Mouse (Mus musculus): ENCODE data around the gene Uck1. TPM values are rescaled to one million over a fixed set of nuclear protein-coding genes. Genes with fewer than 3 reads are reported as not detected.
A peak's percentile ranks its signal among the peaks of the same experiment; 100 is the strongest.

Uck1 gene
- polyA plus RNA-seq, 1 experiment from 2014 or later: 89.6 TPM

- Histone ChIP-seq H3K36me3 (ENCODE audit: control insufficient read depth, insufficient read depth, low read length) (peaks cover 92% of the 10 kb centered on the region), H3K4me3 (replicated peaks; ENCODE audit: low read depth, low read length) (no peak overlapping the region), H3K9me3 (ENCODE audit: control insufficient read depth, low read length) (no peaks in the 10 kb centered on the region), H3K27me3 (ENCODE audit: control insufficient read depth, insufficient read depth, low read length) (no peaks in the 10 kb centered on the region), H3K4me1 (ENCODE audit: control insufficient read depth, insufficient read depth, low read length) (no peaks in the 10 kb centered on the region), H3K27ac (replicated peaks; ENCODE audit: low read depth, low read length) (no peak overlapping the region), H3K9ac (replicated peaks; ENCODE audit: low read length) (no peak overlapping the region), H3K4me2 (ENCODE audit: low read length) (no peak overlapping the region)
- no peak for ATAC-seq (ENCODE audit: low FRiP score, low TSS enrichment)
- DNase-seq: no peak
- WGBS: 92% methylated on average over 12 of the region's 12 CpGs
Observed at GRCm38 (mm10) chr2:32251791-32252527, 8.0 kb downstream of the Uck1 start.

- Histone ChIP-seq H3K27me3 (ENCODE audit: control insufficient read depth, insufficient read depth, low read length) (no peaks in the 10 kb centered on the region), H3K9ac (replicated peaks; ENCODE audit: low read length) (no peak overlapping the region), H3K27ac (replicated peaks; ENCODE audit: low read depth, low read length) (no peak overlapping the region), H3K9me3 (ENCODE audit: control insufficient read depth, low read length) (no peaks in the 10 kb centered on the region), H3K4me3 (replicated peaks; ENCODE audit: low read depth, low read length) (no peak overlapping the region), H3K36me3 (ENCODE audit: control insufficient read depth, insufficient read depth, low read length) (peaks cover 85% of the 10 kb centered on the region), H3K4me2 (ENCODE audit: low read length) (no peak overlapping the region), H3K4me1 (ENCODE audit: control insufficient read depth, insufficient read depth, low read length) (no peaks in the 10 kb centered on the region)
- ATAC-seq (ENCODE audit: low FRiP score, low TSS enrichment): no peak
- WGBS: 82% methylated on average over 10 of the region's 10 CpGs
- no peak for DNase-seq
Observed at GRCm38 (mm10) chr2:32248377-32249361, 11.3 kb downstream of the Uck1 start.

- Histone ChIP-seq H3K4me3 (replicated peaks; ENCODE audit: low read depth, low read length) (no peak overlapping the region), H3K9ac (replicated peaks; ENCODE audit: low read length) (no peak overlapping the region), H3K4me1 (ENCODE audit: control insufficient read depth, insufficient read depth, low read length) (no peaks in the 10 kb centered on the region), H3K9me3 (ENCODE audit: control insufficient read depth, low read length) (no peaks in the 10 kb centered on the region), H3K4me2 (ENCODE audit: low read length) (no peak overlapping the region), H3K27me3 (ENCODE audit: control insufficient read depth, insufficient read depth, low read length) (no peaks in the 10 kb centered on the region), H3K27ac (replicated peaks; ENCODE audit: low read depth, low read length) (no peak overlapping the region), H3K36me3 (ENCODE audit: control insufficient read depth, insufficient read depth, low read length) (peaks cover 78% of the 10 kb centered on the region)
- ATAC-seq (ENCODE audit: low FRiP score, low TSS enrichment) (no peak), DNase-seq (no peak)
- 93% methylated on average over 4 of the region's 4 CpGs for WGBS
Observed at GRCm38 (mm10) chr2:32246741-32247140, 13.2 kb downstream of the Uck1 start.

DNA sequence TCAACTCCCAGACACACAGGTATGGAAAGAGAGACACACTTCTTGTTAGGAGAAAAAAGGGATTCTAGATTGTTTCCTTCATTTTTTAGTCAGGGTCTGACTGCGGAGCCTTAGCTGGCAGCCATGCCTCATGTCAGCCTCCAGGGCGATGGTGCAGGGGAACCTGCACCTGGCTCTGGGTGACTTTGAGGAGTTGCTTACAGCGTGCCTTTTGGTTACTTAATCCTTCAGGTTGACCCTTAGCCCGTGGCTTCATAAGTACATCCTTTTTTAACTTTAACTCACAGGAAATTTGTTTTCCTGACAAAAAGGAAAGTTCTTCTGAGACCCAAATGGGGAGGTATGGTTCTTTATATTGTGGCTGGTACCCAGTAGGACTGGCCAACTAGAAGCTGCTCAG, 17.0 kb downstream of the Uck1 start:
- Histone ChIP-seq H3K4me2 (ENCODE audit: low read length) (no peak overlapping the region), H3K36me3 (ENCODE audit: control insufficient read depth, insufficient read depth, low read length) (peaks cover 54% of the 10 kb centered on the region), H3K9ac (replicated peaks; ENCODE audit: low read length) (no peak overlapping the region), H3K4me3 (replicated peaks; ENCODE audit: low read depth, low read length) (no peak overlapping the region), H3K9me3 (ENCODE audit: control insufficient read depth, low read length) (no peaks in the 10 kb centered on the region), H3K4me1 (ENCODE audit: control insufficient read depth, insufficient read depth, low read length) (no peaks in the 10 kb centered on the region), H3K27ac (replicated peaks; ENCODE audit: low read depth, low read length) (no peak overlapping the region), H3K27me3 (ENCODE audit: control insufficient read depth, insufficient read depth, low read length) (no peaks in the 10 kb centered on the region)
- WGBS: 87% methylated on average over 4 of the region's 4 CpGs
- no peak for DNase-seq
- no peak for ATAC-seq (ENCODE audit: low FRiP score, low TSS enrichment)

GRCm38 (mm10) chr2:32240591-32240990, 19.4 kb downstream of the Uck1 start:
- 86% methylated on average over 5 of the region's 5 CpGs for WGBS
- H3K27ac ChIP-seq (replicated peaks; ENCODE audit: low read depth, low read length): no peak overlapping the region
- DNase-seq (no peak), ATAC-seq (ENCODE audit: low FRiP score, low TSS enrichment) (no peak)
- no peak overlapping the region for H3K4me2 ChIP-seq (ENCODE audit: low read length)
- peaks cover 6% of the 10 kb centered on the region for H3K4me1 ChIP-seq (ENCODE audit: control insufficient read depth, insufficient read depth, low read length)
- peaks cover 35% of the 10 kb centered on the region for H3K36me3 ChIP-seq (ENCODE audit: control insufficient read depth, insufficient read depth, low read length)
- H3K9ac ChIP-seq (replicated peaks; ENCODE audit: low read length): no peak overlapping the region
- H3K27me3 ChIP-seq (ENCODE audit: control insufficient read depth, insufficient read depth, low read length): no peaks in the 10 kb centered on the region
- no peak overlapping the region for H3K4me3 ChIP-seq (replicated peaks; ENCODE audit: low read depth, low read length)
- H3K9me3 ChIP-seq (ENCODE audit: control insufficient read depth, low read length): no peaks in the 10 kb centered on the region

GRCm38 (mm10) chr2:32238708-32239435, 21.1 kb downstream of the Uck1 start:
- no peaks in the 10 kb centered on the region for H3K9me3 ChIP-seq (ENCODE audit: control insufficient read depth, low read length)
- no peak overlapping the region for H3K4me3 ChIP-seq (replicated peaks; ENCODE audit: low read depth, low read length)
- H3K4me2 ChIP-seq (ENCODE audit: low read length): no peak overlapping the region
- no peaks in the 10 kb centered on the region for H3K27me3 ChIP-seq (ENCODE audit: control insufficient read depth, insufficient read depth, low read length)
- WGBS: 91% methylated on average over 9 of the region's 9 CpGs
- peaks cover 35% of the 10 kb centered on the region for H3K36me3 ChIP-seq (ENCODE audit: control insufficient read depth, insufficient read depth, low read length)
- peaks cover 11% of the 10 kb centered on the region for H3K4me1 ChIP-seq (ENCODE audit: control insufficient read depth, insufficient read depth, low read length)
- no peak for DNase-seq
- H3K27ac ChIP-seq (replicated peaks; ENCODE audit: low read depth, low read length): no peak overlapping the region
- no peak overlapping the region for H3K9ac ChIP-seq (replicated peaks; ENCODE audit: low read length)
- ATAC-seq (ENCODE audit: low FRiP score, low TSS enrichment): no peak

DNA sequence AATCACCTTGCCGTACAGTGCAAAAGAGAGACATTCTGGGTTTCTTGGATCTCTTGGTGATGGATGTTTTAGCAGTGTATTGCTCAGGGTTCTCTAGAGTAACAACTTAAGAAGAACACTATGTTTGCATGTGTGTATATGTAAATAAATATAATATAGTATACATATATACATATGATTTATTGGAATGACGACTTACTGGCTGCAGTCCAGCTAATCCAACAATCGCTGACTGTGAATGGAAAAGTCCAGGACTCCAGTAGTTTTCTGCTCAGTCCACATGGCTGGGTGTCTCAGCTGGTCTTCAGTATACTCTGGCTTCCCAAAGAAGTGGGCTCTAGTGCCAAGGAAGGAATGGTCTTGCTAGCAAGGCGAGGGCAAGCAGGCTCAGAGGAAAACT, 22.4 kb downstream of the Uck1 start:
- Histone ChIP-seq H3K4me2 (ENCODE audit: low read length) (peak overlapping the region; percentile 93), H3K36me3 (ENCODE audit: control insufficient read depth, insufficient read depth, low read length) (peaks cover 37% of the 10 kb centered on the region), H3K4me1 (ENCODE audit: control insufficient read depth, insufficient read depth, low read length) (peaks cover 11% of the 10 kb centered on the region), H3K9ac (replicated peaks; ENCODE audit: low read length) (peak overlapping the region; percentile 68; the same call in 1 of the 2 replicates), H3K27ac (replicated peaks; ENCODE audit: low read depth, low read length) (0 out of 2 replicates have a peak overlapping the region, but pooled peaks have one; percentile 82), H3K4me3 (replicated peaks; ENCODE audit: low read depth, low read length) (peak overlapping the region; percentile 67), H3K9me3 (ENCODE audit: control insufficient read depth, low read length) (no peaks in the 10 kb centered on the region), H3K27me3 (ENCODE audit: control insufficient read depth, insufficient read depth, low read length) (no peaks in the 10 kb centered on the region)
- 41% methylated on average over 4 of the region's 4 CpGs for whole genome bisulfite sequencing
- no peak for ATAC-seq (ENCODE audit: low FRiP score, low TSS enrichment)
- no peak for DNase-seq

DNA sequence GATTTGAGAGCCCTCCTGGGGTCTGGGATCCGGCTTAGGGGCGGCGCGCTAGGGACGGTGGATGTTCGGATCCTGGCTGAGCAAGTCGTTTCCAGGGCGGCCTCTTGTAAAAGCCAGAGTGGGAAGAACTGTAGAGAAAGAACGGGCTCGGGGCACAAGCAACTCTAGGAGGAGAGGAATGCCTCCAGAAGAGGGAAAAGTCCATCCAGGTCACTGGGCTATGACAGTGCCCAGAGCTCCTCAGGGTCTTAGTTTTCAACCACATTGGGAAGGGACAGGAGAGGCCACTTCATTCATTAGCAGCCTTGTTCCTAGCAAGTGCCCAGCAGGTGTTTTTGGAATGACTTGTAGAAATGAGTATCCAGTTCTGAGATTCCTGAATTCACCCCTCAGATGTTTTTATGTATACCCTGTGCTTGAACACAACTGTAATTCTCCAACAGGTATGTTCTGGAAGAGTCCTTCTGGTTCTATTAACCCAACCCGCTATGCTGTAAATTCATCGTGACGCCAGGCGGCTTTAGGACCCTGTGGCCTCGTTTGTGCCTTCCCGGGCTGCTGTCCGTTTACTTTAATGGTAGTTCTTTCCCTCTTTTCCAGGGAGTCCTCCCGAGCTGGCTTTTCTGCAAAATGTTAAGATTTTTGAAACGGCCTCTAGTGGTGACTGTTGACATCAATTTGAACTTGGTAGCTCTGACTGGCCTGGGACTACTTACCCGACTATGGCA, 23.0 kb downstream of the Uck1 start:
- DNase-seq: peak; percentile 81

More for the DNA sequence above, 23.0 kb downstream of the Uck1 start:
- Histone ChIP-seq H3K9me3 (ENCODE audit: control insufficient read depth, low read length) (no peaks in the 10 kb centered on the region), H3K4me3 (replicated peaks; ENCODE audit: low read depth, low read length) (peak overlapping the region; percentile 67), H3K36me3 (ENCODE audit: control insufficient read depth, insufficient read depth, low read length) (peaks cover 43% of the 10 kb centered on the region), H3K27me3 (ENCODE audit: control insufficient read depth, insufficient read depth, low read length) (no peaks in the 10 kb centered on the region), H3K27ac (replicated peaks; ENCODE audit: low read depth, low read length) (peak overlapping the region; percentile 82), H3K4me1 (ENCODE audit: control insufficient read depth, insufficient read depth, low read length) (peaks cover 11% of the 10 kb centered on the region), H3K9ac (replicated peaks; ENCODE audit: low read length) (peak overlapping the region; percentile 68), H3K4me2 (ENCODE audit: low read length) (peak overlapping the region; percentile 93)
- ATAC-seq (ENCODE audit: low FRiP score, low TSS enrichment): peak; percentile 53; the same call in 1 of the 2 replicates
- WGBS: under 1% methylated on average over 20 of the region's 20 CpGs
